11 mouse cellular contexts compared by ENCODE assay signal in genomic region chr5:115009961-115010360, GRCm38 (mm10). TPM values are rescaled to one million over a fixed set of nuclear protein-coding genes. Genes with fewer than 3 reads are reported as not detected.
DNase-seq lines count a peak whose midpoint lies in the region; ATAC-seq and TF ChIP-seq lines count a peak whose summit lies in the region.
"Had no signal": no experiment of that assay in that cellular context is flagged by ENCODE, and none has a peak within 500 bp of the region (broad histone marks: within the 10 kb centered on the region; RNA-seq: fewer than 3 reads in every experiment).

No protein-coding gene starts in this region.

- peak overlapping the region; percentile 100; the same call in 1 of the 2 replicates for H3K4me3 ChIP-seq in heart, embryonic 11.5 days (ENCODE audit: low read depth, low read length)
- no peak overlapping the region for H3K4me3 ChIP-seq in CH12.LX (replicated peaks in 1 of 3; ENCODE audit: low read depth in 2 of 3, low read length in 2 of 3, poor library complexity in 1 of 3)
- peak overlapping the region; percentile 99 for H3K4me3 ChIP-seq in embryonic facial prominence, embryonic 13.5 days
- peak overlapping the region; percentile 99 for H3K4me3 ChIP-seq in liver, embryonic 13.5 days (replicated peaks)

- no peak for TF ChIP-seq CTCF in CH12.LX (conservative IDR thresholded peaks at IDR 0.05 in 1 of 2, IDR thresholded peaks at IDR 0.05 in 1 of 2; ENCODE audit: low read depth in 2 of 2, low read length in 2 of 2)

- no peak for TF ChIP-seq POLR2A in CH12.LX (IDR thresholded peaks at IDR 0.05; ENCODE audit: low read depth, low read length)

- H3K4me1 ChIP-seq in heart, embryonic 11.5 days (ENCODE audit: control insufficient read depth, insufficient read depth, low read length), result peaks cover 24% of the 10 kb centered on the region
- peaks cover 13 to 43% of the 10 kb centered on the region in 2 experiments for H3K4me1 ChIP-seq in CH12.LX (ENCODE audit: control insufficient read depth in 1 of 2, insufficient read depth in 2 of 2)
- peaks cover 39% of the 10 kb centered on the region for H3K4me1 ChIP-seq in embryonic facial prominence, embryonic 13.5 days
- peaks cover 64% of the 10 kb centered on the region for H3K4me1 ChIP-seq in liver, embryonic 13.5 days (replicated peaks)

- no peak for ATAC-seq in heart, embryonic 11.5 days (replicated peaks; ENCODE audit: insufficient number of reproducible peaks, low FRiP score, low TSS enrichment)
- no peak for ATAC-seq in embryonic facial prominence, embryonic 13.5 days (ENCODE audit: insufficient number of reproducible peaks, insufficient read depth, low FRiP score, low TSS enrichment, low read depth)
- no peak for ATAC-seq in liver, embryonic 13.5 days (ENCODE audit: low read depth)

- no peak for TF ChIP-seq EP300 in CH12.LX (IDR thresholded peaks at IDR 0.05; ENCODE audit: low read length)

- intact Hi-C loops in heart, postnatal 14 days (cut with DNase I), result loop anchor here (5.0 kb wide), 1 partner anchor 67 kb away; no protein-coding TSS in a partner anchor

- H3K27me3 ChIP-seq in heart, embryonic 11.5 days (ENCODE audit: control insufficient read depth, insufficient read depth, low read length), result no peaks in the 10 kb centered on the region
- H3K27me3 ChIP-seq in CH12.LX (replicated peaks), result no peaks in the 10 kb centered on the region
- no peaks in the 10 kb centered on the region for H3K27me3 ChIP-seq in embryonic facial prominence, embryonic 13.5 days
- no peaks in the 10 kb centered on the region for H3K27me3 ChIP-seq in liver, embryonic 13.5 days

- H3K79me2 ChIP-seq in CH12.LX (replicated peaks; ENCODE audit: control insufficient read depth, extremely low read depth, insufficient read depth, poor library complexity, severe bottlenecking), result peaks cover 33% of the 10 kb centered on the region

- dilution Hi-C loops in CH12.LX (cut with MboI; ENCODE audit: extremely low pct_ligation_motif_present, extremely low pct_unique_long_range_greater_than_20kb, low sequenced_read_pairs), result no loop called here

- H3K36me3 ChIP-seq in heart, embryonic 11.5 days (ENCODE audit: control insufficient read depth, insufficient read depth, low read length), result no peaks in the 10 kb centered on the region
- H3K36me3 ChIP-seq in CH12.LX (replicated peaks in 1 of 2; ENCODE audit: control insufficient read depth in 1 of 2, insufficient read depth in 1 of 2, low read length in 1 of 2), result peaks cover 0 to 3% of the 10 kb centered on the region in 2 experiments
- no peaks in the 10 kb centered on the region for H3K36me3 ChIP-seq in embryonic facial prominence, embryonic 13.5 days
- no peaks in the 10 kb centered on the region for H3K36me3 ChIP-seq in liver, embryonic 13.5 days

- H3K9me3 ChIP-seq in heart, embryonic 11.5 days (replicated peaks; ENCODE audit: control insufficient read depth, low read length), result no peaks in the 10 kb centered on the region
- H3K9me3 ChIP-seq in CH12.LX (replicated peaks; ENCODE audit: low read length), result no peaks in the 10 kb centered on the region
- no peaks in the 10 kb centered on the region for H3K9me3 ChIP-seq in embryonic facial prominence, embryonic 13.5 days
- H3K9me3 ChIP-seq in liver, embryonic 13.5 days (replicated peaks), result no peaks in the 10 kb centered on the region

- 40% methylated on average over 3 of the region's 3 CpGs for WGBS in heart, embryonic 11.5 days (ENCODE audit: insufficient replicate concordance)
- 47% methylated on average over 3 of the region's 3 CpGs for WGBS in embryonic facial prominence, embryonic 13.5 days
- 32% methylated on average over 3 of the region's 3 CpGs for WGBS in liver, embryonic 13.5 days (ENCODE audit: insufficient replicate concordance)

- H3K4me2 ChIP-seq in heart, embryonic 11.5 days, result peak overlapping the region; percentile 89; the same call in 1 of the 2 replicates
- 0 out of 2 replicates have a peak overlapping the region, but pooled peaks have one; percentile 55 for H3K4me2 ChIP-seq in CH12.LX (ENCODE audit: insufficient read depth, low read depth, poor library complexity, severe bottlenecking)
- H3K4me2 ChIP-seq in embryonic facial prominence, embryonic 13.5 days, result peak overlapping the region; percentile 79
- H3K4me2 ChIP-seq in liver, embryonic 13.5 days, result peak overlapping the region; percentile 85

- no peak overlapping the region for H3K27ac ChIP-seq in heart, embryonic 11.5 days (ENCODE audit: low read depth, low read length)
- H3K27ac ChIP-seq in CH12.LX (ENCODE audit: insufficient read depth, low read depth), result no peak overlapping the region
- H3K27ac ChIP-seq in embryonic facial prominence, embryonic 13.5 days, result no peak overlapping the region
- H3K27ac ChIP-seq in liver, embryonic 13.5 days, result peak overlapping the region; percentile 81

- TF ChIP-seq RAD21 in CH12.LX (IDR thresholded peaks at IDR 0.05; ENCODE audit: low read depth, low read length), result no peak

- in situ Hi-C loops in CH12.LX (cut with MboI; ENCODE audit: low pct_ligation_motif_present, low pct_unique_long_range_greater_than_20kb, low sequenced_read_pairs), result no loop called here

- H3K9ac ChIP-seq in heart, embryonic 11.5 days (ENCODE audit: low read depth, low read length), result peak overlapping the region; percentile 99; the same call in 1 of the 2 replicates
- H3K9ac ChIP-seq in CH12.LX (ENCODE audit: insufficient read depth, low read depth), result no peak overlapping the region; the same call in 1 of the 2 replicates
- peak overlapping the region; percentile 99; the same call in 1 of the 2 replicates for H3K9ac ChIP-seq in embryonic facial prominence, embryonic 13.5 days
- H3K9ac ChIP-seq in liver, embryonic 13.5 days, result peak overlapping the region; percentile 100

- DNase-seq in heart, postnatal 14 days, result no peak
- no peak for DNase-seq in CH12.LX (ENCODE audit: extremely low read depth)
- DNase-seq in liver, embryonic 13.5 days, result no peak
- no peak for DNase-seq in thymus, postnatal 25 days
- no peak for DNase-seq in layer of hippocampus, adult 9-10 months (ENCODE audit: low spot score)
- no peak for DNase-seq in retina, embryonic 14.5 days (ENCODE audit: low spot score)
- DNase-seq: cerebellum, adult 8-10 months had no signal

TF ChIP-seq in CH12.LX, 34 proteins besides CTCF, POLR2A, EP300 and RAD21:
- TF ChIP-seq JUN (IDR thresholded peaks at IDR 0.05; ENCODE audit: insufficient read depth, low read depth, low read length) (no peak), PAX5 (IDR thresholded peaks at IDR 0.05; ENCODE audit: low read length) (no peak), JUND (conservative IDR thresholded peaks at IDR 0.05; ENCODE audit: low read depth, low read length) (no peak), ZNF384 (IDR thresholded peaks at IDR 0.05; ENCODE audit: low read depth, low read length) (no peak), MAX (IDR thresholded peaks at IDR 0.05; ENCODE audit: low read length) (no peak), BHLHE40 (IDR thresholded peaks at IDR 0.05; ENCODE audit: low read depth, low read length) (no peak), NELFE (IDR thresholded peaks at IDR 0.05; ENCODE audit: low read depth, low read length) (no peak), USF2 (conservative IDR thresholded peaks at IDR 0.05; ENCODE audit: low read depth, low read length) (no peak), ZKSCAN1 (IDR thresholded peaks at IDR 0.05; ENCODE audit: borderline replicate concordance, low read depth, low read length) (no peak), TBP (conservative IDR thresholded peaks at IDR 0.05; ENCODE audit: low read depth, low read length) (no peak), KAT2A (IDR thresholded peaks at IDR 0.05; ENCODE audit: insufficient replicate concordance, low read length) (no peak), ZC3H11A (IDR thresholded peaks at IDR 0.05; ENCODE audit: low read depth, low read length) (no peak)

RNA-seq across cellular contexts. Expression of gene Sppl3, which starts 1.0 kb away (rescaled TPM):
- polyA plus RNA-seq in heart, embryonic 11.5 days (2014; fragmentation: Nextera tagmentation; extraction: Ambion mirVana), result 15.5 and 18.6 TPM in 2 replicates
- total RNA-seq in heart, postnatal 14 days (2021), result 10 to 100 TPM; 40.6 to 42.5 TPM
- total RNA-seq in CH12.LX (2012; rRNA removed), result 13.6 and 14.3 TPM in 2 replicates
- total RNA-seq in CH12.LX (2014; rRNA removed), result 12.1 and 14.9 TPM in 2 replicates
- polyA plus RNA-seq in CH12.LX (2012; ENCODE audit: insufficient read length, low read depth), result 18.3 and 29.2 TPM in 2 replicates
- polyA plus RNA-seq in embryonic facial prominence, embryonic 13.5 days (2015; fragmentation: Nextera tagmentation; extraction: Ambion mirVana), result 18.2 and 18.6 TPM in 2 replicates
- polyA plus RNA-seq in liver, embryonic 13.5 days (2015; fragmentation: Nextera tagmentation; extraction: Ambion mirVana), result 4.2 and 4.7 TPM in 2 replicates

RNA-seq across cellular contexts. Expression of gene Hnf1a, which starts 39.1 kb away (rescaled TPM):
- not detected in 2 replicates for polyA plus RNA-seq in heart, embryonic 11.5 days (2014; fragmentation: Nextera tagmentation; extraction: Ambion mirVana)
- under 1 TPM in 1 of 2 experiments, not detected in 1; 0.10 TPM for total RNA-seq in heart, postnatal 14 days (2021)
- total RNA-seq in CH12.LX (2012; rRNA removed), result not detected in 2 replicates
- total RNA-seq in CH12.LX (2014; rRNA removed), result not detected in 2 replicates
- not detected in 2 replicates for polyA plus RNA-seq in CH12.LX (2012; ENCODE audit: insufficient read length, low read depth)
- 0.26 TPM in 1 of 2 replicates, not detected in the other for polyA plus RNA-seq in embryonic facial prominence, embryonic 13.5 days (2015; fragmentation: Nextera tagmentation; extraction: Ambion mirVana)
- 2.4 and 2.9 TPM in 2 replicates for polyA plus RNA-seq in liver, embryonic 13.5 days (2015; fragmentation: Nextera tagmentation; extraction: Ambion mirVana)
- total RNA-seq: hematopoietic stem cell, adult 5-6 weeks had no signal
- polyA plus RNA-seq: macrophage had no signal

Comparison
In these comparisons a context has a peak if more than half of its experiments do, and no peak if none do; other contexts are left out.
1. H3K4me3 ChIP-seq: peak in heart, embryonic 11.5 days (single experiment), embryonic facial prominence, embryonic 13.5 days (single experiment) and liver, embryonic 13.5 days (single experiment); none in CH12.LX (0 of 3).
2. Peak in every context shown above with its lines, with median percentiles within 50 percentile points of each other: H3K4me2 ChIP-seq.